Comparison of ENCODE assay signal across 32 mouse cellular contexts in the genomic region with DNA sequence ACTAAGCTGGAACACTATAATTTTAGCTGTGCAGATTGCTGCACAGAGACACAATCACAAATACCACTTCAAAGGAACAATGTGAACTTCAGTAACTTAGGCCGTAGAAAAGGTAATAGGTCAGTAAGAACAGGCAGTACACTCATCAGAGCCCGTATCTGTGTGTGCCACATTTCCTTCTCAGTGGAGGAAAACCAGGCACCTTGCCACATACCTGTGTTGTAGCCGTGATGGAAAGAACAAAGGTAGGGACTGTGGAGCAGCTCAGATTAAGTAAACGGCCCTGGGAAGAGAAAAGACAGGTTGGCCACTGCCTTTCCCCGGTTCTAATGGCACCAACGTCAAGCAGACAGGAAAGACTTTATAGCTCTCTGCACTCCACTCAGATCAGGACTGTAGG. TPM values are rescaled to one million over a fixed set of nuclear protein-coding genes. Genes with fewer than 3 reads are reported as not detected.
"Had no signal": no experiment of that assay in that cellular context is flagged by ENCODE, and none has a peak within 500 bp of the region (broad histone marks: within the 10 kb centered on the region; RNA-seq: fewer than 3 reads in every experiment).

No protein-coding gene starts in this region.

- H3K27me3 ChIP-seq: forebrain, embryonic 15.5 days; heart, embryonic 13.5 days; heart, embryonic 15.5 days; hindbrain, embryonic 13.5 days; hindbrain, embryonic 15.5 days; limb, embryonic 13.5 days; limb, embryonic 15.5 days; liver, embryonic 12.5 days had no signal

- H3K4me2 ChIP-seq: forebrain, embryonic 15.5 days; heart, embryonic 13.5 days; heart, embryonic 15.5 days; hindbrain, embryonic 13.5 days; hindbrain, embryonic 15.5 days; limb, embryonic 13.5 days; limb, embryonic 15.5 days; liver, embryonic 12.5 days had no signal

- H3K4me3 ChIP-seq: forebrain, embryonic 15.5 days; heart, embryonic 10.5 days; heart, embryonic 13.5 days; heart, embryonic 15.5 days; hindbrain, embryonic 13.5 days; hindbrain, embryonic 15.5 days; limb, embryonic 13.5 days; limb, embryonic 15.5 days; liver, embryonic 12.5 days had no signal

- ATAC-seq: forebrain, embryonic 15.5 days; forebrain, postnatal 0 days; hindbrain, postnatal 0 days; intestine, embryonic 16.5 days; liver, embryonic 12.5 days had no signal

- H3K9me3 ChIP-seq: forebrain, embryonic 15.5 days; heart, embryonic 10.5 days; heart, embryonic 13.5 days; heart, embryonic 15.5 days; hindbrain, embryonic 13.5 days; hindbrain, embryonic 15.5 days; limb, embryonic 13.5 days; limb, embryonic 15.5 days; liver, embryonic 12.5 days had no signal

- H3K27ac ChIP-seq: forebrain, embryonic 15.5 days; heart, embryonic 10.5 days; heart, embryonic 13.5 days; heart, embryonic 15.5 days; hindbrain, embryonic 13.5 days; hindbrain, embryonic 15.5 days; hindbrain, postnatal 0 days; kidney, postnatal 0 days; limb, embryonic 13.5 days; limb, embryonic 15.5 days; liver, embryonic 12.5 days; liver, embryonic 14.5 days had no signal

- H3K9ac ChIP-seq: forebrain, embryonic 15.5 days; forebrain, postnatal 0 days; heart, embryonic 13.5 days; heart, embryonic 15.5 days; hindbrain, embryonic 13.5 days; hindbrain, embryonic 15.5 days; limb, embryonic 13.5 days; limb, embryonic 15.5 days; liver, embryonic 12.5 days; liver, embryonic 14.5 days had no signal

- H3K4me1 ChIP-seq: forebrain, embryonic 15.5 days; heart, embryonic 10.5 days; heart, embryonic 13.5 days; heart, embryonic 15.5 days; hindbrain, embryonic 13.5 days; hindbrain, embryonic 15.5 days; limb, embryonic 13.5 days; limb, embryonic 15.5 days; liver, embryonic 12.5 days had no signal

- DNase-seq: forebrain, postnatal 0 days; gastrocnemius, postnatal 14 days; gastrocnemius, postnatal 36 days; heart, adult 18-20 months; heart, postnatal 14 days; heart, postnatal 36 days; layer of hippocampus, adult 9-11 months; layer of hippocampus, postnatal 36 days; left cerebral cortex, postnatal 4 days had no signal

RNA-seq across cellular contexts. Expression of a gene that starts 36.3 kb away (rescaled TPM):
- polyA plus RNA-seq: forebrain, embryonic 15.5 days; forebrain, postnatal 0 days; frontal cortex, adult 2 months; gonadal fat pad, adult 2 months; heart, embryonic 10.5 days; heart, embryonic 13.5 days; heart, embryonic 15.5 days; heart, postnatal 0 days; hindbrain, embryonic 11.5 days; hindbrain, embryonic 13.5 days; hindbrain, embryonic 15.5 days; hindbrain, postnatal 0 days; intestine, embryonic 14.5 days; intestine, embryonic 16.5 days; kidney, embryonic 14.5 days; kidney, postnatal 0 days; large intestine, adult 2 months; limb, embryonic 11.5 days; limb, embryonic 13.5 days; limb, embryonic 15.5 days; liver, adult 2 months; liver, embryonic 12.5 days; liver, embryonic 14.5 days; liver, embryonic 16.5 days had no signal
